9 mouse cellular contexts compared by ENCODE assay signal in the genomic region with DNA sequence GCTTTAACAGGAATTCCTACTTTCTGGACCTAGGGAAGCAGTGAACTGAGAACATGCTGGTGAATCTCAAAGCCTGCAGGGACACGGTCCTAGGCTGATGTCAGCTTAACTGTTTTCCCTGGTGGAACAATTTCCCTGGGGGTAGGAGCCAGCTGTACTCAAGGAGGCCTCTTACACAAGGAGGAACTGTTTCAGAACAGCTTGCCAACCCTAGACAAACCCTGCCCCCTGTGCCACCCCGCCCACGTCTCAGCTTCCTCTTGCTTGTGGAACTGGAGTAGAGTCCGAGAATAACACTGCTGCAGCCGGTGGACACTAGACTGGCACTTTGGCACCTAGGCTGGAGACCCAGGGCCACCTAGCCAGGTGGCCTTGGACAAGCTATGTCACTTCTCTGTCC.
A peak's percentile ranks its signal among the peaks of the same experiment; 100 is the strongest.
DNase-seq lines count a peak whose midpoint lies in the region; ATAC-seq and TF ChIP-seq lines count a peak whose summit lies in the region.
"Had no signal": no experiment of that assay in that cellular context is flagged by ENCODE, and none has a peak within 500 bp of the region (broad histone marks: within the 10 kb centered on the region; RNA-seq: fewer than 3 reads in every experiment).

No protein-coding gene starts in this region.

- H3K36me3 ChIP-seq in intestine, postnatal 0 days (ENCODE audit: control insufficient read depth, insufficient read depth): no peaks in the 10 kb centered on the region
- H3K36me3 ChIP-seq: heart, embryonic 13.5 days had no signal

- no peak for TF ChIP-seq CTCF in intestine, postnatal 0 days (IDR thresholded peaks at IDR 0.05; ENCODE audit: low read depth)

- H3K27me3 ChIP-seq in intestine, postnatal 0 days (replicated peaks; ENCODE audit: control insufficient read depth, insufficient read depth, low read length): no peaks in the 10 kb centered on the region

- H3K27ac ChIP-seq in intestine, postnatal 0 days (ENCODE audit: low read depth, low read length): no peak overlapping the region
- H3K27ac ChIP-seq: heart, embryonic 13.5 days had no signal

- no peak for ATAC-seq in intestine, postnatal 0 days

- H3K4me1 ChIP-seq in intestine, postnatal 0 days (replicated peaks; ENCODE audit: control insufficient read depth, insufficient read depth, low read length): no peaks in the 10 kb centered on the region
- H3K4me1 ChIP-seq: heart, embryonic 13.5 days had no signal

- no peak overlapping the region for H3K9ac ChIP-seq in intestine, postnatal 0 days (ENCODE audit: low read depth, low read length)
- H3K9ac ChIP-seq: heart, embryonic 13.5 days had no signal

- no peak overlapping the region for H3K4me3 ChIP-seq in intestine, postnatal 0 days (ENCODE audit: low read depth, low read length)
- H3K4me3 ChIP-seq: heart, embryonic 13.5 days had no signal

- H3K9me3 ChIP-seq in intestine, postnatal 0 days (ENCODE audit: control insufficient read depth): no peaks in the 10 kb centered on the region
- H3K9me3 ChIP-seq: heart, embryonic 13.5 days had no signal

- 44% methylated on average over 5 of the region's 5 CpGs for WGBS in intestine, postnatal 0 days

- no peak overlapping the region for H3K4me2 ChIP-seq in intestine, postnatal 0 days (replicated peaks; ENCODE audit: low read depth)
- H3K4me2 ChIP-seq: heart, embryonic 13.5 days had no signal

- DNase-seq in left cerebral cortex, adult 18-20 months (ENCODE audit: low spot score in 2 of 2): peak; percentile 17 to 40
- DNase-seq in left cerebral cortex, adult 8-10 months (ENCODE audit: low spot score in 2 of 2): no peak
- DNase-seq in c-Kit-positive CD71-negative TER-119-negative erythroid progenitor cells, embryonic 14.5 days (ENCODE audit: low read depth): peak; percentile 12
- peak; percentile 24 for DNase-seq in layer of hippocampus, adult 9-10 months (ENCODE audit: low spot score)
- peak; percentile 34 for DNase-seq in right cerebral cortex, postnatal 14 days
- DNase-seq in kidney, adult 11 months: no peak
- no peak for DNase-seq in yolk sac, embryonic 10.5 days (ENCODE audit: low spot score)

Comparison
In these comparisons a context has a peak if more than half of its experiments do, and no peak if none do; other contexts are left out.
1. DNase-seq: peak in left cerebral cortex, adult 18-20 months (2 of 2), c-Kit-positive CD71-negative TER-119-negative erythroid progenitor cells, embryonic 14.5 days (single experiment), layer of hippocampus, adult 9-10 months (single experiment) and right cerebral cortex, postnatal 14 days (single experiment); none in left cerebral cortex, adult 8-10 months (0 of 2), kidney, adult 11 months (single experiment) and yolk sac, embryonic 10.5 days (single experiment).